Mouse (Mus musculus) kidney, adult 9 months (tissue): Measurements from ENCODE around the gene Smarca2.

Experiments
- DNase-seq: peaks from one replicate; pipeline ENCODE4 v3.0.0; 2022

The Smarca2 gene

GRCm38 (mm10) chr19:26790386-26791346 is 185.8 kb downstream of the Smarca2 start:
- DNase-seq, result no peak

DNA sequence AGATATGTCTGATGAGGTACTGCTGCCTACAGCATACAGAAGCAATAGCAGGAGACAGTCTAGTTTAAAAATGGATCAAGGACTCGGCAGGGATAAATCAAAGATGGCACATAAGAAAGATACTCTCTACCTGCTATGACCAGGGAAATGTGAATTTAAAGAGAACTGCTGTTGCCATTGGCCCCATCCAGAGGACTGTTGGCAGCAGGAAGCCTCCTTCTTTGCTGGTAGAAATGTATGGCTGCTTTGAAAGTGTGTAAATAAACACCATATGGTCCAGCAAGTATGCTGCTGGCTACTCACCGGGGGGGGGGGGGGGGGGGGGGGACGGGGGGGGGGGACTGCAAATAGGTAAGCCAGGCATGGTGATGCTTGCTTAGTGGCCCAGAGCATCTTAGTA is 189.5 kb downstream of the Smarca2 start:
- no peak for DNase-seq

GRCm38 (mm10) chr19:26796006-26796405 is 191.2 kb downstream of the Smarca2 start:
- DNase-seq, result no peak

DNA sequence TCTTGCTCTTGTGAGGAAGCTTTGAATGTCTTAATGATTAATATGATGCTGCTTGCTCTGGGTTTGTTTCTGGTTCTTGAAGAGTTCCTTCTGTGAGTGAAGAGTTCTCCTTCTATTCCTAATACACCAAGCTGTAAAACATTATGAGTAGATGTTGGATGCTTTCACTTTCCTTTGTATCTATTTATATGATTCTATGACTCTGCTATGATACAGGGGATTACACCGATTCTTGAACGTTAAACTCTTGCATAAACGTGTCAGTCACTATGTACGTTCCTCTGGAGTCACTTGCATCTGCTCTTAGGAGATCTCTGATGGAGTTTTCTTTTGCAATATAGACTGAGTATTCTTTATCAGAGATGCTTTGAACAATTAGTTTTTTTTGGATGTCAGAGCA is 199.6 kb downstream of the Smarca2 start:
- DNase-seq, result no peak

DNA sequence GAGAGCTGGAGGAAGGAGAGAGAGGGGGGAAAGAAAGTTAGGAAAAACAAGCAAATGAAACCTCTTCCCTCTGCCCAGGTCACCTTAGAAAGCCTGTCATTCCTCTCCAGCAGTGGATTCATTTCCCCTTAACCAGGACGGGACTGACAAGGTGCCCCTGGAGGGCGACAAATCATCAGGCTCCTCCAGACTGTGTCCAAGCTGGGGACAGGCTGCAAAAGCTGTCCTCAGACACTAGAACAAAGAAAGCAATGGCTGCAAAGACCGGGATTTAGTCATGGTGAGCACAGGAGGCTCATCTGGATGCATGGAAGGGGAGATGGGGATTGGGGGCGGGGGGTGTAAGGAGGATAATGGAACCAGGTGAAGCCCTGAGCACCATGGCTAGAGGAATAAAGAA is 209.8 kb downstream of the Smarca2 start:
- no peak for DNase-seq

DNA sequence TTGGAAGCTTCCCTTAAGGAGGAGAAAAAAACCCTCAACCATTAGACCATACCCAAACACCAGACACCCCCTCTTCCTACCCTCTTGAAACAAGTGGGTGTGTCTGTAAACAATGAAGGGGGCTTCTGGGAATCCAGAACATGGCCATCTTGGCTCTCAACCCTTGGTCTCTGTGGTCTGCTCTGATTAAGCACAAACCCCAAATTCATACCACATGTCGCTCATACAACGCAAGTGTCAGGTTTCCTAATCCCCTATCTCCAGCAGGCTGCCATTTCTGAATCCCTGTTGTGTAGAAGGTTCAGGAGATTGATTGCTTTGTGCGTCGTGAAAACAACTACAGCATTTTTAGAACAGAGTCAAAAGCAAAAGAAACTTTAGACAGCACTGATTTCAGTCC is 213.1 kb downstream of the Smarca2 start:
- DNase-seq, result no peak
